Mouse (Mus musculus): Measurements from ENCODE around the gene Bag2. TPM values are rescaled to one million over a fixed set of nuclear protein-coding genes. Genes with fewer than 3 reads are reported as not detected.

Gene Bag2
- polyA plus RNA-seq (2012; fragmentation: generic; extraction: Trizol), result 10 to 100 TPM in 1 of 2 experiments, 1 to 10 TPM in 1; 6.2 to 16.7 TPM

GRCm38 (mm10) chr1:33757491-33758041 lies at the start of gene Bag2:
Bag2 (minus strand) TSS chr1:33757795.

GRCm38 (mm10) chr1:33719733-33720225 lies 37.8 kb downstream of the Bag2 start, which contains the start of gene Rab23:
Rab23 (plus strand) TSS chr1:33719887.

Other genes starting within 250 kb of the Bag2 start
- 10 to 100 TPM in 1 of 2 experiments, 1 to 10 TPM in 1; 6.0 to 15.2 TPM for gene Prim2, start 88.0 kb downstream of the Bag2 start, polyA plus RNA-seq (2012; fragmentation: generic; extraction: Trizol)
- 10 to 100 TPM in 1 of 2 experiments, 1 to 10 TPM in 1; 1.8 to 11.2 TPM for gene Rab23, start 37.9 kb downstream of the Bag2 start, polyA plus RNA-seq (2012; fragmentation: generic; extraction: Trizol)
- gene Zfp451, start 56.8 kb upstream of the Bag2 start, polyA plus RNA-seq (2012; fragmentation: generic; extraction: Trizol), result 1 to 10 TPM; 2.0 to 9.9 TPM
- gene Bend6, start 150.0 kb upstream of the Bag2 start, polyA plus RNA-seq (2012; fragmentation: generic; extraction: Trizol), result 1 to 10 TPM; 1.3 to 4.3 TPM
- gene Dst, start 150.4 kb upstream of the Bag2 start, polyA plus RNA-seq (2012; fragmentation: generic; extraction: Trizol), result 10 to 100 TPM in 1 of 2 experiments, 1 to 10 TPM in 1; 1.8 to 14.6 TPM